Mouse (Mus musculus) embryonic fibroblast, embryonic 13.5 days (primary cell): Measurements from ENCODE around the gene Gm4064. TPM values are rescaled to one million over a fixed set of nuclear protein-coding genes. Genes with fewer than 3 reads are reported as not detected.
"Not testable (repeated sequence)": the region's sequence is repeated elsewhere in the genome, so short reads cannot be mapped to it uniquely, and the experiment has no call there.

Source experiments
- H3K27ac ChIP-seq: 2 replicates; pipeline ENCODE4 v1.5.1; 2012; ENCODE audit warnings: low read length, control low read depth, inconsistent platforms; ENCODE audit not compliant: insufficient read depth
- H3K4me1 ChIP-seq: 2 replicates; pipeline ENCODE4 v1.6.1; 2011; ENCODE audit warnings: low read length; ENCODE audit not compliant: control insufficient read depth, insufficient read depth
- H3K4me3 ChIP-seq: 2 replicates; pipeline ENCODE4 v1.5.1; 2011; ENCODE audit warnings: mild to moderate bottlenecking, control low read depth, low read length; ENCODE audit not compliant: insufficient read depth
- polyA plus RNA-seq: library from polyadenylated mRNA; stranded (reverse); fragments of >200 nt; gene quantifications from 2 replicates; pipeline ENCODE4 v1.2.4, GENCODE M21; 2011; ENCODE audit warnings: low read depth; ENCODE audit not compliant: missing spikeins, insufficient read length

Gene Gm4064
- not detected in 2 replicates for polyA plus RNA-seq

DNA sequence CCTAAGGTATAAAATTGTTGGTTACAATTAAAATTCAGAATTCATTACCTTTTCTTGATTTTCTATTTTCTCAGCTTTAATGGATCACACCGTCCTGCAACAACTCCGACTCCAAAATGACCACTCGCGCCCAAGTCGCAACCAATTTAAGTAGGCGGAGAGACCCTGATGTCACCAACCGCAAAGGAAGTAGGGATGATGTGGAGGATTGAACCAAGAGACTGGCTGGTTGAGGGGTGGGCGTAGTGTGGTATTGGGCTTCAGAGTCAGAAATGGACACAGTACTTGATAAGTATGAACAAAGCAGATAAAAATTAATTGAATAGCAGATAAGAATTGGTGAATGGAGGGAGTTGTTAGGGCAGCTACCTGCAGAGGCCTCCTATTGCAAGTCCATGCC, at the start of gene Gm4064:
Gm4064 (minus strand) TSS at position 101 of the 400 bp plus-strand sequence.
- H3K4me3 ChIP-seq, H3K4me1 ChIP-seq, H3K27ac ChIP-seq: not testable (repeated sequence)

DNA sequence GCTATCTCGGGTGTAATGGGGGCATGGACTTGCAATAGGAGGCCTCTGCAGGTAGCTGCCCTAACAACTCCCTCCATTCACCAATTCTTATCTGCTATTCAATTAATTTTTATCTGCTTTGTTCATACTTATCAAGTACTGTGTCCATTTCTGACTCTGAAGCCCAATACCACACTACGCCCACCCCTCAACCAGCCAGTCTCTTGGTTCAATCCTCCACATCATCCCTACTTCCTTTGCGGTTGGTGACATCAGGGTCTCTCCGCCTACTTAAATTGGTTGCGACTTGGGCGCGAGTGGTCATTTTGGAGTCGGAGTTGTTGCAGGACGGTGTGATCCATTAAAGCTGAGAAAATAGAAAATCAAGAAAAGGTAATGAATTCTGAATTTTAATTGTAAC, 34.4 kb upstream of the Gm4064 start, which contains the start of the genes Rbmy and Gm10256:
Rbmy (plus strand) TSS at position 301 of the 400 bp plus-strand sequence.
Gm10256 (plus strand) TSS at position 320 of the 400 bp plus-strand sequence.
- not testable (repeated sequence) for H3K4me3 ChIP-seq, H3K27ac ChIP-seq

More for the DNA sequence above, 34.4 kb upstream of the Gm4064 start, which contains the start of the genes Rbmy and Gm10256:
- not testable (repeated sequence) for H3K4me1 ChIP-seq

Other genes starting within 250 kb of the Gm4064 start
- gene H2al2c, start 197.1 kb downstream of the Gm4064 start, polyA plus RNA-seq, result not detected in 2 replicates
- not detected in 2 replicates for gene Sry, start 132.5 kb downstream of the Gm4064 start, polyA plus RNA-seq
- not detected in 2 replicates for gene H2al2b, start 75.5 kb downstream of the Gm4064 start, polyA plus RNA-seq
- not detected in 2 replicates for gene Rbmy, start 34.5 kb upstream of the Gm4064 start, polyA plus RNA-seq
- not detected in 2 replicates for gene Gm10256, start 34.5 kb upstream of the Gm4064 start, polyA plus RNA-seq
- not detected in 2 replicates for gene Gm10352, start 104.8 kb upstream of the Gm4064 start, polyA plus RNA-seq
- gene Gm29289, start 136.4 kb upstream of the Gm4064 start, polyA plus RNA-seq, result not detected in 2 replicates